Mouse (Mus musculus): ENCODE results near the gene Pcnx. TPM values are rescaled to one million over a fixed set of nuclear protein-coding genes. Genes with fewer than 3 reads are reported as not detected.

The Pcnx gene
- polyA plus RNA-seq, 1 experiment, result 27.3 TPM

DNA sequence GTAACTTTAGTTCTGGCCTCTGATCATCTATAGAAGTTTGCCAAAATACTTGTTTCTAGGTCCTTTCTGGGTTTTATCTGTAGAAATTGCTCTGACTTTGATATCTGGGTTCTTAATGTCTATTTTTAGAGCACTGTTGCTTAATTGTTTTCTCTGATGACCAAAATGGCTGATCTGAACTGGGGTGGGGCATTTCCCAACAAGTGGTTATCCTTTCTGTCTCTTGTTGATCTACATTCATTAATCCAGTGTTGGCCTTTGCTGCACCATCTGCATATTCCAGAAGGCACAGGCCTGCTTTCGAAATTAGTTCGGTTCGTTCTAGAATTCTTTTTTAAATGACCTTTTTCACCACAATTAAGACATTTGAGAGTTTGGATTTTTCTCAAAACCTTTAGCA is 20.3 kb downstream of the Pcnx start:
- no peak overlapping the region for H3K4me3 ChIP-seq (ENCODE audit: insufficient read depth, low read depth, low read length)
- H3K27ac ChIP-seq (ENCODE audit: insufficient read depth, low read depth, low read length), result no peak overlapping the region
- 95% methylated on average over 3 of the region's 3 CpGs for WGBS
- no peaks in the 10 kb centered on the region for H3K36me3 ChIP-seq (ENCODE audit: control insufficient read depth, insufficient read depth, low read length)
- DNase-seq, result no peak
- no peaks in the 10 kb centered on the region for H3K27me3 ChIP-seq (replicated peaks; ENCODE audit: control insufficient read depth, insufficient read depth, low read length)
- no peak for TF ChIP-seq CTCF (conservative IDR thresholded peaks at IDR 0.05; ENCODE audit: insufficient read depth, insufficient read length, low read depth, low read length)
- no peak for TF ChIP-seq POLR2A (IDR thresholded peaks at IDR 0.05; ENCODE audit: low read depth, low read length)
- peaks cover 10% of the 10 kb centered on the region; the same call in 1 of the 2 replicates for H3K4me1 ChIP-seq (ENCODE audit: control insufficient read depth, insufficient read depth, low read length)

DNA sequence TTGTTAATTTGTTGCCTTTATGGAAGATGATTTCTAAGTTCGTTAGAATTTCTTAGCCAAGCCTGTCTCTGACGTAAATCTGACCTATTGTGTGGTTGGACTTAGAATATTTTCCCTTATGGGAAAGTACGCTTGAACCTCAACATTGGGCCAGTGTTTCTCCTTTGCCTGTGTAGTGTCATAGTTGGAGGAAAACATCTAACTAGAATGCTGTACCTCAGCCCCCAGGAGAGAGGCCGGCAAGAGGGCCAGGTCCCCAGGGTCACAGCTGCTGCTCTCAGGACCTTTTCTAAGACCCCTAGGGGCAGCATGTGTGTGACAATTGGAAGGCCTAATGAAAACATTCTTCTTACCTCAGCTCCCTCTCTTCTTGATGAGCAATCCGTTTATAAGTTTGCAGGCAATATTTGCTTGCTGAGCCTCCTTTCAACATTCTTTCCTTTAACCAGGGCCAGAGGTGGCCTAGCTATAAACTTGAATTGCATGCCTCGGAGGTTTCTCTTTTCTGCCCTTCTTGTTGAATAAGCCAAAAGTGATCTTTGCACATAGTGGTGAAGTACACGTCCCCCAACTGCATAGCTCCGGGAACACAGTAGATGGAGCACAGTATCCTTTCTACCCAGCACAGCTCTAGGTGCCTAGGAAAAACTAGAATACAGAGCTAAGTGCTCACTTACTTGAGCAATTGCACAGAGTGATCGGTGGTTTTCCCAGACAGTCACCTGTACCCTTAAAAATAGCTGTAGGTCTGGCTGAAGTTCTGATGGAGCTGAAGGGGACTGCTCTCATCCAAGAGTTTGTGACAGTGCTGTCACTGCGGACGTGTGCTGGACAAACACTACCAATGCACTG is 23.7 kb downstream of the Pcnx start:
- Histone ChIP-seq H3K4me1 (ENCODE audit: control insufficient read depth, insufficient read depth, low read length) (peaks cover 13% of the 10 kb centered on the region; the same call in 1 of the 2 replicates), H3K36me3 (ENCODE audit: control insufficient read depth, insufficient read depth, low read length) (no peaks in the 10 kb centered on the region), H3K27ac (ENCODE audit: insufficient read depth, low read depth, low read length) (peak overlapping the region; percentile 41), H3K27me3 (replicated peaks; ENCODE audit: control insufficient read depth, insufficient read depth, low read length) (no peaks in the 10 kb centered on the region), H3K4me3 (ENCODE audit: insufficient read depth, low read depth, low read length) (no peak overlapping the region)
- no peak for TF ChIP-seq CTCF (conservative IDR thresholded peaks at IDR 0.05; ENCODE audit: insufficient read depth, insufficient read length, low read depth, low read length)
- no peak for TF ChIP-seq POLR2A (IDR thresholded peaks at IDR 0.05; ENCODE audit: low read depth, low read length)
- peak; percentile 22 for DNase-seq
- WGBS, result 48% methylated on average over 11 of the region's 11 CpGs

- DNase-seq, result peak; percentile 66
- TF ChIP-seq CTCF (conservative IDR thresholded peaks at IDR 0.05; ENCODE audit: insufficient read depth, insufficient read length, low read depth, low read length) (no peak), POLR2A (IDR thresholded peaks at IDR 0.05; ENCODE audit: low read depth, low read length) (no peak)
- no peak overlapping the region for H3K4me3 ChIP-seq (ENCODE audit: insufficient read depth, low read depth, low read length)
- H3K27ac ChIP-seq (ENCODE audit: insufficient read depth, low read depth, low read length), result no peak overlapping the region
- H3K4me1 ChIP-seq (ENCODE audit: control insufficient read depth, insufficient read depth, low read length), result peaks cover 13% of the 10 kb centered on the region; the same call in 1 of the 2 replicates
- WGBS, result 35% methylated on average over 3 of the region's 3 CpGs
- H3K36me3 ChIP-seq (ENCODE audit: control insufficient read depth, insufficient read depth, low read length), result no peaks in the 10 kb centered on the region
- H3K27me3 ChIP-seq (replicated peaks; ENCODE audit: control insufficient read depth, insufficient read depth, low read length), result no peaks in the 10 kb centered on the region
Observed at GRCm38 (mm10) chr12:81884107-81884398, 24.2 kb downstream of the Pcnx start.

DNA sequence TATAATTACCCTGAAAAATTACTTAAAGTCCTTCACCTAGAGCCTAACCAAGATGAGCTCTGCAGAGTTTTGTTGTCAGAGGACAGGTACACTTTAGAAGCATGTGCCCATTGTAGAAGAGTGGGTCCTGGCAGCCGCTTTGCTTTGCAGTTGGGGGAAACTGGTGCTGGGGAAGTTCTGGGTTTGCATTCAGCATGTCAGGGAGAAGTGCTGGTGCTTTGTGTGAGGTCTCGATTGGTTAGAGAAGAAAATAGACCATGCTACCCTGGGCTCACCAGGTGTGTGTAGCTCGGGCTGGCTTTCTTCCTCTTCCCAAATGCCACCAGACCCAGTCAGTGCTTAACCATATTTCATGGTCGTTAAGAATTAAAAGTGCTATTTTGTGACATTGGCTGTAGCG is 25.2 kb downstream of the Pcnx start:
- no peak overlapping the region for H3K4me3 ChIP-seq (ENCODE audit: insufficient read depth, low read depth, low read length)
- no peak overlapping the region for H3K27ac ChIP-seq (ENCODE audit: insufficient read depth, low read depth, low read length)
- peaks cover 13% of the 10 kb centered on the region; the same call in 1 of the 2 replicates for H3K4me1 ChIP-seq (ENCODE audit: control insufficient read depth, insufficient read depth, low read length)
- no peaks in the 10 kb centered on the region for H3K36me3 ChIP-seq (ENCODE audit: control insufficient read depth, insufficient read depth, low read length)
- 69% methylated on average over 5 of the region's 5 CpGs for WGBS
- TF ChIP-seq POLR2A (IDR thresholded peaks at IDR 0.05; ENCODE audit: low read depth, low read length), result no peak
- TF ChIP-seq CTCF (conservative IDR thresholded peaks at IDR 0.05; ENCODE audit: insufficient read depth, insufficient read length, low read depth, low read length), result no peak
- no peaks in the 10 kb centered on the region for H3K27me3 ChIP-seq (replicated peaks; ENCODE audit: control insufficient read depth, insufficient read depth, low read length)
- no peak for DNase-seq

DNA sequence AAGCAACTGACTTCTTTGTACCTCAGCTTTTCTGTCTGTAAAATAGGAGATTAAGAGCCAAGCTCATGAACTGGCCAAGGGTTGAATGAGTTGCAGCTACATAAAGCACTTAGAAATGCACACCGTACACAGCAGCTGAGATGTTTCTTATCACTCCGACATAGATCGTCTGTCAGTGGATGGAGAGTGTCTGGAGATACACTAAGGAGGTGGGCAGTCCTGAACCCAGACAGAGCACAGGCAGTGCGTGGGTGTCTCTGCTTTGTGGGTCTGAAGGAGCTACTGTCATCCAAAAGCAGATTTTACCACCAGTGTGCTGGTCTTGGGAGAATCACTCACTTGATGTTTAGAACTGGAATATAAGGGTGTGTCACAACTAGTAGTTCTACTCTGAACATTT is 26.2 kb downstream of the Pcnx start:
- Histone ChIP-seq H3K27me3 (replicated peaks; ENCODE audit: control insufficient read depth, insufficient read depth, low read length) (no peaks in the 10 kb centered on the region), H3K36me3 (ENCODE audit: control insufficient read depth, insufficient read depth, low read length) (no peaks in the 10 kb centered on the region), H3K4me1 (ENCODE audit: control insufficient read depth, insufficient read depth, low read length) (peaks cover 13% of the 10 kb centered on the region; the same call in 1 of the 2 replicates), H3K27ac (ENCODE audit: insufficient read depth, low read depth, low read length) (no peak overlapping the region), H3K4me3 (ENCODE audit: insufficient read depth, low read depth, low read length) (no peak overlapping the region)
- WGBS, result 79% methylated on average over 4 of the region's 4 CpGs
- DNase-seq, result no peak
- TF ChIP-seq POLR2A (IDR thresholded peaks at IDR 0.05; ENCODE audit: low read depth, low read length) (no peak), CTCF (conservative IDR thresholded peaks at IDR 0.05; ENCODE audit: insufficient read depth, insufficient read length, low read depth, low read length) (no peak)

DNA sequence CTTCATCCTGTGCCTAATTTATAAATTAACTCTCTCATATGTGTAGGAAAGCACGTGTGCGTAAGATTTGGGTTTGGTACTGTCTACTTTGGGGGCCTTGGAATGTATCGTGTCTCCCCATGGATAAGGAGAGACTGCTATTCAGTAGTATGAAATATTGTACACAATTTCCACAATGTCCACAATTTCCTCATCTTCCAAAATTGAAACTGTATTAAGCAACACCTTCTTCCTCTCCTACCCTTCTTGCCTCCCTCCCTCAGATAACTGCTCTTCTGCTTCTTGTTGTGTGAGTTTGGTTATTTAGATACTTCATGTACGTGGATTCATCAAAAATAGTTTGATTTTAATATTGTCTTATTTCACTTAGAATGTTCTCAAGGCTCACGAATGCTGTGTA is 29.1 kb downstream of the Pcnx start:
- TF ChIP-seq POLR2A (IDR thresholded peaks at IDR 0.05; ENCODE audit: low read depth, low read length) (no peak), CTCF (conservative IDR thresholded peaks at IDR 0.05; ENCODE audit: insufficient read depth, insufficient read length, low read depth, low read length) (no peak)
- peaks cover 5% of the 10 kb centered on the region; the same call in 1 of the 2 replicates for H3K4me1 ChIP-seq (ENCODE audit: control insufficient read depth, insufficient read depth, low read length)
- 96% methylated on average over 5 of the region's 5 CpGs for WGBS
- H3K36me3 ChIP-seq (ENCODE audit: control insufficient read depth, insufficient read depth, low read length), result no peaks in the 10 kb centered on the region
- DNase-seq, result no peak
- no peak overlapping the region for H3K4me3 ChIP-seq (ENCODE audit: insufficient read depth, low read depth, low read length)
- H3K27ac ChIP-seq (ENCODE audit: insufficient read depth, low read depth, low read length), result no peak overlapping the region
- no peaks in the 10 kb centered on the region for H3K27me3 ChIP-seq (replicated peaks; ENCODE audit: control insufficient read depth, insufficient read depth, low read length)

- WGBS, result 54% methylated on average over 1 of the region's 1 CpGs
- no peaks in the 10 kb centered on the region for H3K36me3 ChIP-seq (ENCODE audit: control insufficient read depth, insufficient read depth, low read length)
- H3K4me1 ChIP-seq (ENCODE audit: control insufficient read depth, insufficient read depth, low read length), result 0 out of 2 replicates have a peak, but pooled peaks cover 2% of the 10 kb centered on the region
- no peak overlapping the region for H3K4me3 ChIP-seq (ENCODE audit: insufficient read depth, low read depth, low read length)
- peak; percentile 41 for DNase-seq
- no peak overlapping the region for H3K27ac ChIP-seq (ENCODE audit: insufficient read depth, low read depth, low read length)
- no peak for TF ChIP-seq CTCF (conservative IDR thresholded peaks at IDR 0.05; ENCODE audit: insufficient read depth, insufficient read length, low read depth, low read length)
- TF ChIP-seq POLR2A (IDR thresholded peaks at IDR 0.05; ENCODE audit: low read depth, low read length), result no peak
- no peaks in the 10 kb centered on the region for H3K27me3 ChIP-seq (replicated peaks; ENCODE audit: control insufficient read depth, insufficient read depth, low read length)
Observed at GRCm38 (mm10) chr12:81891946-81892345, 32.1 kb downstream of the Pcnx start.

All from kidney, adult 2 months (tissue).